Mouse (Mus musculus) myocyte (in vitro differentiated cells): Measurements from ENCODE around the gene Gpr156.

Experiments used
- E2F4 ChIP-seq: IDR thresholded peaks from one replicate; pipeline ENCODE4 v1.6.1; 2011; ENCODE audit warnings: mild to moderate bottlenecking, control low read depth, moderate library complexity; ENCODE audit not compliant: insufficient read depth
- MYOD1 ChIP-seq, 3 experiments: IDR thresholded peaks; one replicate each; pipeline ENCODE4 v1.6.1; 2011; ENCODE audit warnings: control low read depth in 2 of 3, low read depth in 2 of 3, mild to moderate bottlenecking in 2 of 3, moderate library complexity in 1 of 3; ENCODE audit not compliant: insufficient read length in 2 of 3, control insufficient read depth in 1 of 3
- POLR2A ChIP-seq: IDR thresholded peaks from one replicate; pipeline ENCODE4 v1.6.1; 2011; ENCODE audit warnings: low read depth, mild to moderate bottlenecking, control low read depth, moderate library complexity; ENCODE audit not compliant: insufficient read length

DNA sequence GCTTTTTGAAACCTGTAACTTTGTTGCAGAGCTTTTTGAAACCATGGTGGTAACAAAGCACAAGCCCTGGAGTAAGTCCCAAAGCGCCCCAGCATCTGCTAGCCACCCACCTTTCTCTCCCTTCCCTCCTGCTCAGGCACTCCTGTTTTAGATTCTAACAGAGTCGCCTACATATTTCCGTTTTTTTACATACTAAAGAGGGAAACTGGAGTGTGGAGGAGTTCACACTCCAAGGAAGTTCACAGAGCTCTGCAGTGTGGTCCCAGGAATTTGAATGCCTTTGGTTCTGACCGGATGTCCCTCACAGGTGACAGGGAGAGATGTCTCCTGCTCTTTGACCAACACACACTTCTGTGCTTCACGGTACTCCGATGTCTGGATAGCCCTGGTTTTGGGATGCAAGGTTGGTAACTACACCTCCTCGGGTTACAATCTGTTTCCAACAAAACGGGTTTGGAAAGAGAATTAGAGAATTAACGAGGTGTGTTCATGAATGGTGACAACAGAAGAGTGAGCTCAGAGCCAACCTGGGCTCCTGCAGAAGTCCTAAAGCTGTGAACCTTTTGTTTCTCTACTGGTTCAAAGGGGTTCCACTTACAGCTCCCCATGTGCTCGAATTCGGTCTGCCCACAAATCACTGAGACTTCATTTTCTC, 72.0 kb downstream of the Gpr156 start:
- TF ChIP-seq MYOD1 (IDR thresholded peaks at IDR 0.05; ENCODE audit: control insufficient read depth in 1 of 3, insufficient read length in 2 of 3, low read depth in 2 of 3) = no peak
- TF ChIP-seq POLR2A = no peak
- TF ChIP-seq E2F4 = no peak
